Mouse (Mus musculus): ENCODE measurements at regions not wholly inside any gene's neighbourhood (a gene's known extent, or its start where the extent isn't known, plus 50 kb on each side); places are given as distances from the start of the nearest gene placed in this dataset.

- ATAC-seq (ENCODE audit: insufficient read depth, low FRiP score, low TSS enrichment) (no peak), DNase-seq (ENCODE audit: low spot score) (no peak)
- Histone ChIP-seq H3K36me3 (ENCODE audit: control insufficient read depth, insufficient read depth, low read length) (no peaks in the 10 kb centered on the region), H3K27me3 (ENCODE audit: control insufficient read depth, insufficient read depth, low read length) (no peaks in the 10 kb centered on the region), H3K9me3 (ENCODE audit: control insufficient read depth, low read length) (no peaks in the 10 kb centered on the region), H3K9ac (ENCODE audit: low read length) (no peak overlapping the region), H3K4me3 (ENCODE audit: low read depth, low read length) (no peak overlapping the region), H3K4me1 (ENCODE audit: control insufficient read depth, insufficient read depth, low read length) (no peaks in the 10 kb centered on the region), H3K4me2 (ENCODE audit: low read depth) (no peak overlapping the region), H3K27ac (ENCODE audit: low read depth, low read length) (no peak overlapping the region)
- WGBS, result 24% methylated on average over 2 of the region's 2 CpGs
These were observed 189.3 kb downstream of the Csl start for GRCm38 (mm10) chr10:99570190-99570589.

- H3K36me3 ChIP-seq (ENCODE audit: control insufficient read depth, insufficient read depth, low read length), result no peaks in the 10 kb centered on the region
- H3K9ac ChIP-seq (ENCODE audit: low read length), result no peak overlapping the region
- 69% methylated on average over 14 of the region's 14 CpGs for WGBS
- no peak overlapping the region for H3K4me3 ChIP-seq (ENCODE audit: low read depth, low read length)
- ATAC-seq (ENCODE audit: insufficient read depth, low FRiP score, low TSS enrichment) (no peak), DNase-seq (ENCODE audit: low spot score) (no peak)
- no peaks in the 10 kb centered on the region; the same call in 1 of the 2 replicates for H3K4me1 ChIP-seq (ENCODE audit: control insufficient read depth, insufficient read depth, low read length)
- no peaks in the 10 kb centered on the region for H3K9me3 ChIP-seq (ENCODE audit: control insufficient read depth, low read length)
- no peaks in the 10 kb centered on the region for H3K27me3 ChIP-seq (ENCODE audit: control insufficient read depth, insufficient read depth, low read length)
- H3K27ac ChIP-seq (ENCODE audit: low read depth, low read length), result no peak overlapping the region
- no peak overlapping the region for H3K4me2 ChIP-seq (ENCODE audit: low read depth)
These were observed 185.5 kb downstream of the Csl start for GRCm38 (mm10) chr10:99573997-99574396.

- ATAC-seq (ENCODE audit: insufficient read depth, low FRiP score, low TSS enrichment) (no peak), DNase-seq (ENCODE audit: low spot score) (no peak)
- Histone ChIP-seq H3K4me3 (ENCODE audit: low read depth, low read length) (no peak overlapping the region), H3K4me2 (ENCODE audit: low read depth) (no peak overlapping the region), H3K27ac (ENCODE audit: low read depth, low read length) (no peak overlapping the region), H3K27me3 (ENCODE audit: control insufficient read depth, insufficient read depth, low read length) (no peaks in the 10 kb centered on the region), H3K9me3 (ENCODE audit: control insufficient read depth, low read length) (no peaks in the 10 kb centered on the region), H3K4me1 (ENCODE audit: control insufficient read depth, insufficient read depth, low read length) (no peaks in the 10 kb centered on the region; the same call in 1 of the 2 replicates), H3K9ac (ENCODE audit: low read length) (no peak overlapping the region), H3K36me3 (ENCODE audit: control insufficient read depth, insufficient read depth, low read length) (no peaks in the 10 kb centered on the region)
- WGBS, result 71% methylated on average over 7 of the region's 7 CpGs
These were observed 184.2 kb downstream of the Csl start for GRCm38 (mm10) chr10:99575294-99575693.

- no peak overlapping the region for H3K9ac ChIP-seq (ENCODE audit: low read length)
- H3K4me2 ChIP-seq (ENCODE audit: low read depth), result no peak overlapping the region
- H3K27ac ChIP-seq (ENCODE audit: low read depth, low read length), result no peak overlapping the region
- ATAC-seq (ENCODE audit: insufficient read depth, low FRiP score, low TSS enrichment) (no peak), DNase-seq (ENCODE audit: low spot score) (no peak)
- no peak overlapping the region for H3K4me3 ChIP-seq (ENCODE audit: low read depth, low read length)
- H3K27me3 ChIP-seq (ENCODE audit: control insufficient read depth, insufficient read depth, low read length), result no peaks in the 10 kb centered on the region
- H3K4me1 ChIP-seq (ENCODE audit: control insufficient read depth, insufficient read depth, low read length), result no peaks in the 10 kb centered on the region; the same call in 1 of the 2 replicates
- H3K36me3 ChIP-seq (ENCODE audit: control insufficient read depth, insufficient read depth, low read length), result no peaks in the 10 kb centered on the region
- no peaks in the 10 kb centered on the region for H3K9me3 ChIP-seq (ENCODE audit: control insufficient read depth, low read length)
- 83% methylated on average over 5 of the region's 5 CpGs for WGBS
These were observed 183.2 kb downstream of the Csl start for GRCm38 (mm10) chr10:99576301-99576700.

- H3K27me3 ChIP-seq (ENCODE audit: control insufficient read depth, insufficient read depth, low read length), result no peaks in the 10 kb centered on the region
- 24% methylated on average over 12 of the region's 12 CpGs for WGBS
- ATAC-seq (ENCODE audit: insufficient read depth, low FRiP score, low TSS enrichment) (peak; percentile 46; the same call in 1 of the 2 replicates), DNase-seq (ENCODE audit: low spot score) (peak; percentile 61)
- no peaks in the 10 kb centered on the region; the same call in 1 of the 2 replicates for H3K4me1 ChIP-seq (ENCODE audit: control insufficient read depth, insufficient read depth, low read length)
- no peak overlapping the region for H3K27ac ChIP-seq (ENCODE audit: low read depth, low read length)
- no peak overlapping the region for H3K4me2 ChIP-seq (ENCODE audit: low read depth)
- no peak overlapping the region for H3K9ac ChIP-seq (ENCODE audit: low read length)
- H3K9me3 ChIP-seq (ENCODE audit: control insufficient read depth, low read length), result no peaks in the 10 kb centered on the region
- no peak overlapping the region for H3K4me3 ChIP-seq (ENCODE audit: low read depth, low read length)
- no peaks in the 10 kb centered on the region for H3K36me3 ChIP-seq (ENCODE audit: control insufficient read depth, insufficient read depth, low read length)
These were observed 182.3 kb downstream of the Csl start for GRCm38 (mm10) chr10:99577041-99577681.

- no peak for DNase-seq (ENCODE audit: low spot score)
- Histone ChIP-seq H3K27me3 (ENCODE audit: control insufficient read depth, insufficient read depth, low read length) (no peaks in the 10 kb centered on the region), H3K4me1 (ENCODE audit: control insufficient read depth, insufficient read depth, low read length) (no peaks in the 10 kb centered on the region; the same call in 1 of the 2 replicates), H3K4me2 (ENCODE audit: low read depth) (no peak overlapping the region), H3K9ac (ENCODE audit: low read length) (no peak overlapping the region), H3K9me3 (ENCODE audit: control insufficient read depth, low read length) (no peaks in the 10 kb centered on the region), H3K36me3 (ENCODE audit: control insufficient read depth, insufficient read depth, low read length) (no peaks in the 10 kb centered on the region), H3K4me3 (ENCODE audit: low read depth, low read length) (no peak overlapping the region), H3K27ac (ENCODE audit: low read depth, low read length) (no peak overlapping the region)
- WGBS, result 65% methylated on average over 4 of the region's 4 CpGs
- ATAC-seq (ENCODE audit: insufficient read depth, low FRiP score, low TSS enrichment), result no peak
These were observed 181.1 kb downstream of the Csl start for GRCm38 (mm10) chr10:99578366-99578765.

GRCm38 (mm10) chr10:99580191-99580590 is 179.3 kb downstream of the Csl start:
- H3K27ac ChIP-seq (ENCODE audit: low read depth, low read length), result no peak overlapping the region
- no peaks in the 10 kb centered on the region for H3K27me3 ChIP-seq (ENCODE audit: control insufficient read depth, insufficient read depth, low read length)
- H3K4me2 ChIP-seq (ENCODE audit: low read depth), result no peak overlapping the region
- H3K4me3 ChIP-seq (ENCODE audit: low read depth, low read length), result no peak overlapping the region
- WGBS, result 33% methylated on average over 8 of the region's 8 CpGs
- no peak for ATAC-seq (ENCODE audit: insufficient read depth, low FRiP score, low TSS enrichment)
- no peak overlapping the region for H3K9ac ChIP-seq (ENCODE audit: low read length)
- H3K9me3 ChIP-seq (ENCODE audit: control insufficient read depth, low read length), result no peaks in the 10 kb centered on the region
- H3K4me1 ChIP-seq (ENCODE audit: control insufficient read depth, insufficient read depth, low read length), result no peaks in the 10 kb centered on the region; the same call in 1 of the 2 replicates
- no peaks in the 10 kb centered on the region for H3K36me3 ChIP-seq (ENCODE audit: control insufficient read depth, insufficient read depth, low read length)
- no peak for DNase-seq (ENCODE audit: low spot score)

- Histone ChIP-seq H3K36me3 (ENCODE audit: control insufficient read depth, insufficient read depth, low read length) (no peaks in the 10 kb centered on the region), H3K27ac (ENCODE audit: low read depth, low read length) (no peak overlapping the region), H3K4me1 (ENCODE audit: control insufficient read depth, insufficient read depth, low read length) (no peaks in the 10 kb centered on the region), H3K9me3 (ENCODE audit: control insufficient read depth, low read length) (no peaks in the 10 kb centered on the region), H3K4me2 (ENCODE audit: low read depth) (no peak overlapping the region), H3K27me3 (ENCODE audit: control insufficient read depth, insufficient read depth, low read length) (no peaks in the 10 kb centered on the region), H3K9ac (ENCODE audit: low read length) (no peak overlapping the region), H3K4me3 (ENCODE audit: low read depth, low read length) (no peak overlapping the region)
- no peak for ATAC-seq (ENCODE audit: insufficient read depth, low FRiP score, low TSS enrichment)
- no peak for DNase-seq (ENCODE audit: low spot score)
- 80% methylated on average over 8 of the region's 8 CpGs for WGBS
These were observed 178.4 kb downstream of the Csl start for GRCm38 (mm10) chr10:99581074-99581473.

GRCm38 (mm10) chr10:99584855-99585254 is 174.6 kb downstream of the Csl start:
- no peak overlapping the region for H3K4me2 ChIP-seq (ENCODE audit: low read depth)
- WGBS, result 86% methylated on average over 2 of the region's 2 CpGs

More at GRCm38 (mm10) chr10:99584855-99585254, 174.6 kb downstream of the Csl start:
- H3K27ac ChIP-seq (ENCODE audit: low read depth, low read length), result no peak overlapping the region
- DNase-seq (ENCODE audit: low spot score) (no peak), ATAC-seq (ENCODE audit: insufficient read depth, low FRiP score, low TSS enrichment) (no peak)
- H3K9ac ChIP-seq (ENCODE audit: low read length), result no peak overlapping the region
- H3K4me1 ChIP-seq (ENCODE audit: control insufficient read depth, insufficient read depth, low read length), result no peaks in the 10 kb centered on the region
- H3K9me3 ChIP-seq (ENCODE audit: control insufficient read depth, low read length), result no peaks in the 10 kb centered on the region
- H3K4me3 ChIP-seq (ENCODE audit: low read depth, low read length), result no peak overlapping the region
- H3K27me3 ChIP-seq (ENCODE audit: control insufficient read depth, insufficient read depth, low read length), result no peaks in the 10 kb centered on the region
- H3K36me3 ChIP-seq (ENCODE audit: control insufficient read depth, insufficient read depth, low read length), result no peaks in the 10 kb centered on the region
